Mouse (Mus musculus): ENCODE results near the gene Efcab9. TPM values are rescaled to one million over a fixed set of nuclear protein-coding genes. Genes with fewer than 3 reads are reported as not detected.

The Efcab9 gene
- polyA plus RNA-seq, 1 experiment from 2014 or later: 0.55 TPM

GRCm38 (mm10) chr11:32565088-32565487, 33.2 kb upstream of the Efcab9 start:
- Histone ChIP-seq H3K27me3 (no peaks in the 10 kb centered on the region), H3K9ac (replicated peaks) (no peak overlapping the region), H3K9me3 (no peaks in the 10 kb centered on the region), H3K27ac (replicated peaks) (no peak overlapping the region), H3K4me2 (replicated peaks) (no peak overlapping the region), H3K36me3 (no peaks in the 10 kb centered on the region), H3K4me1 (no peaks in the 10 kb centered on the region), H3K4me3 (no peak overlapping the region)
- WGBS: 59% methylated on average over 8 of the region's 8 CpGs
- ATAC-seq (replicated peaks): no peak

GRCm38 (mm10) chr11:32564629-32565028, 32.7 kb upstream of the Efcab9 start:
- H3K27ac ChIP-seq (replicated peaks): no peak overlapping the region
- no peaks in the 10 kb centered on the region for H3K36me3 ChIP-seq
- H3K4me2 ChIP-seq (replicated peaks): no peak overlapping the region
- ATAC-seq (replicated peaks): no peak
- H3K9ac ChIP-seq (replicated peaks): no peak overlapping the region
- no peaks in the 10 kb centered on the region for H3K27me3 ChIP-seq
- WGBS: 73% methylated on average over 4 of the region's 4 CpGs
- H3K9me3 ChIP-seq: no peaks in the 10 kb centered on the region
- H3K4me1 ChIP-seq: no peaks in the 10 kb centered on the region
- no peak overlapping the region for H3K4me3 ChIP-seq

GRCm38 (mm10) chr11:32563660-32564059, 31.8 kb upstream of the Efcab9 start:
- no peaks in the 10 kb centered on the region for H3K36me3 ChIP-seq
- no peak for ATAC-seq (replicated peaks)
- H3K4me2 ChIP-seq (replicated peaks): no peak overlapping the region
- no peak overlapping the region for H3K27ac ChIP-seq (replicated peaks)
- H3K27me3 ChIP-seq: no peaks in the 10 kb centered on the region
- no peaks in the 10 kb centered on the region for H3K4me1 ChIP-seq
- no peaks in the 10 kb centered on the region for H3K9me3 ChIP-seq
- no peak overlapping the region for H3K4me3 ChIP-seq
- WGBS: 20% methylated on average over 3 of the region's 3 CpGs
- H3K9ac ChIP-seq (replicated peaks): no peak overlapping the region

GRCm38 (mm10) chr11:32562706-32563105, 30.8 kb upstream of the Efcab9 start:
- Histone ChIP-seq H3K9ac (replicated peaks) (no peak overlapping the region), H3K27me3 (no peaks in the 10 kb centered on the region), H3K4me3 (no peak overlapping the region), H3K36me3 (no peaks in the 10 kb centered on the region), H3K4me2 (replicated peaks) (no peak overlapping the region), H3K27ac (replicated peaks) (no peak overlapping the region), H3K9me3 (no peaks in the 10 kb centered on the region), H3K4me1 (no peaks in the 10 kb centered on the region)
- WGBS: 74% methylated on average over 5 of the region's 5 CpGs
- ATAC-seq (replicated peaks): no peak

- H3K4me1 ChIP-seq: no peaks in the 10 kb centered on the region
- ATAC-seq (replicated peaks): no peak
- 80% methylated on average over 10 of the region's 10 CpGs for WGBS
- no peaks in the 10 kb centered on the region for H3K27me3 ChIP-seq
- H3K36me3 ChIP-seq: no peaks in the 10 kb centered on the region
- no peak overlapping the region for H3K27ac ChIP-seq (replicated peaks)
- H3K9ac ChIP-seq (replicated peaks): no peak overlapping the region
- H3K4me2 ChIP-seq (replicated peaks): no peak overlapping the region
- H3K9me3 ChIP-seq: no peaks in the 10 kb centered on the region
- H3K4me3 ChIP-seq: no peak overlapping the region
Observed at GRCm38 (mm10) chr11:32561465-32562355, 29.8 kb upstream of the Efcab9 start.

- no peak overlapping the region for H3K4me2 ChIP-seq (replicated peaks)
- H3K4me1 ChIP-seq: no peaks in the 10 kb centered on the region
- no peak overlapping the region for H3K4me3 ChIP-seq
- no peaks in the 10 kb centered on the region for H3K9me3 ChIP-seq
- H3K27ac ChIP-seq (replicated peaks): no peak overlapping the region
- no peaks in the 10 kb centered on the region for H3K27me3 ChIP-seq
- ATAC-seq (replicated peaks): no peak
- no peaks in the 10 kb centered on the region for H3K36me3 ChIP-seq
- H3K9ac ChIP-seq (replicated peaks): no peak overlapping the region
- WGBS: 76% methylated on average over 12 of the region's 12 CpGs
Observed at GRCm38 (mm10) chr11:32560015-32560770, 28.3 kb upstream of the Efcab9 start.

- Histone ChIP-seq H3K9me3 (no peaks in the 10 kb centered on the region), H3K4me3 (no peak overlapping the region), H3K4me2 (replicated peaks) (no peak overlapping the region), H3K36me3 (no peaks in the 10 kb centered on the region), H3K27ac (replicated peaks) (no peak overlapping the region), H3K4me1 (no peaks in the 10 kb centered on the region), H3K27me3 (no peaks in the 10 kb centered on the region), H3K9ac (replicated peaks) (no peak overlapping the region)
- WGBS: 59% methylated on average over 8 of the region's 8 CpGs
- no peak for ATAC-seq (replicated peaks)
Observed at GRCm38 (mm10) chr11:32558677-32559076, 26.8 kb upstream of the Efcab9 start.

- 94% methylated on average over 4 of the region's 4 CpGs for WGBS
- Histone ChIP-seq H3K4me2 (replicated peaks) (no peak overlapping the region), H3K9ac (replicated peaks) (no peak overlapping the region), H3K4me3 (no peak overlapping the region), H3K36me3 (no peaks in the 10 kb centered on the region), H3K27ac (replicated peaks) (no peak overlapping the region), H3K4me1 (peaks cover under 1% of the 10 kb centered on the region; the same call in 1 of the 2 replicates), H3K27me3 (no peaks in the 10 kb centered on the region), H3K9me3 (no peaks in the 10 kb centered on the region)
- no peak for ATAC-seq (replicated peaks)
Observed at GRCm38 (mm10) chr11:32558026-32558425, 26.1 kb upstream of the Efcab9 start.

GRCm38 (mm10) chr11:32556333-32556990, 24.6 kb upstream of the Efcab9 start:
- H3K4me3 ChIP-seq: no peak overlapping the region
- no peak overlapping the region for H3K27ac ChIP-seq (replicated peaks)
- H3K4me2 ChIP-seq (replicated peaks): no peak overlapping the region
- no peak for ATAC-seq (replicated peaks)
- H3K36me3 ChIP-seq: no peaks in the 10 kb centered on the region
- peaks cover 16% of the 10 kb centered on the region for H3K4me1 ChIP-seq
- WGBS: 68% methylated on average over 10 of the region's 10 CpGs
- no peak overlapping the region for H3K9ac ChIP-seq (replicated peaks)
- H3K9me3 ChIP-seq: no peaks in the 10 kb centered on the region
- no peaks in the 10 kb centered on the region for H3K27me3 ChIP-seq

- Histone ChIP-seq H3K36me3 (no peaks in the 10 kb centered on the region), H3K27me3 (no peaks in the 10 kb centered on the region), H3K4me1 (peaks cover 21% of the 10 kb centered on the region), H3K4me2 (replicated peaks) (no peak overlapping the region), H3K9me3 (no peaks in the 10 kb centered on the region), H3K27ac (replicated peaks) (no peak overlapping the region), H3K4me3 (no peak overlapping the region), H3K9ac (replicated peaks) (no peak overlapping the region)
- 92% methylated on average over 12 of the region's 12 CpGs for WGBS
- no peak for ATAC-seq (replicated peaks)
Observed at GRCm38 (mm10) chr11:32555103-32555689, 23.3 kb upstream of the Efcab9 start.

GRCm38 (mm10) chr11:32554141-32555091, 22.5 kb upstream of the Efcab9 start:
- peaks cover 21% of the 10 kb centered on the region for H3K4me1 ChIP-seq
- H3K9ac ChIP-seq (replicated peaks): no peak overlapping the region
- H3K4me2 ChIP-seq (replicated peaks): no peak overlapping the region
- ATAC-seq (replicated peaks): no peak
- no peak overlapping the region for H3K4me3 ChIP-seq
- no peak overlapping the region for H3K27ac ChIP-seq (replicated peaks)
- no peaks in the 10 kb centered on the region for H3K27me3 ChIP-seq
- H3K36me3 ChIP-seq: no peaks in the 10 kb centered on the region
- WGBS: 91% methylated on average over 14 of the region's 14 CpGs
- no peaks in the 10 kb centered on the region for H3K9me3 ChIP-seq
